Mouse (Mus musculus) lung, postnatal 0 days (tissue): ENCODE measurements around the gene Efs.

Source experiments
- CTCF ChIP-seq: IDR thresholded peaks from 2 replicates; pipeline ENCODE4 v1.5.1; 2016; ENCODE audit warnings: antibody characterized with exemption, mild to moderate bottlenecking
- EP300 ChIP-seq: IDR thresholded peaks from 2 replicates; pipeline ENCODE4 v1.6.1; 2016; ENCODE audit warnings: antibody characterized with exemption, mild to moderate bottlenecking, control low read depth

DNA sequence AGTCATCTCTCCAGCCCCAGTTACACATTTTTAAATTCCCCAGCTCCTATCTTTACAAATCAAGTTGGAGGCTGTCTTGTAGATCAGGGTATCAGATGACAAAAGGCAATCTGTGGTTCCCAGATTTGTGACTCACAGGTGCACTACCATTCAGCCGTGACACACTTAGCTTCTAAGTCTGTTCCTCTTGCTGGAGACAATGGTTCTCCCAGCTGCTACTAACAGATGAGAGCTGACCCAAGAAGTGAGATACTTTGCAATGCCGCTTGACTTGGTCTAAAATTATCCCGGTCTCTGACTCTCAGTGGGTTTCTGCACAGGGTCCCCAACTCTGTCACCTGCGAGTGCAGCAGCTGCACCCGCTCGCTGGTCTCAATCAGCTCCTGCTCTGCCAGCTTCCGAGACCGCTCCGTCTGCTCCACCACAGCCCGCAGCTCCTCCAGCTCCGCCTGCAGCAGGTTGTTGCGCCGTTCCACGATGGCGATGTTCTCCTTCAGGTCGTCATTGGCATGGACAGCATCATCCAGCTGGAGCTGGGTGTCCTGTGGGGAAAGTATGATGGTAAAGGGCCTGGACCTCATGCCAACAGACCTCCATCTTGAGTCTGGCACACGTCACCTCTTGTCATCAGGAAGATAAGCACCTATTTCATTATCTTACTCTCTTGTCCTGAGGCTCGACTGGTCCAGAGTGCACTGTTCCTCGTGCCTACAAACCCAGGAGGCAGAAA lies 20.2 kb upstream of the Efs start:
- no peak for TF ChIP-seq EP300
- no peak for TF ChIP-seq CTCF
